Comparison of ENCODE assay signal across 8 mouse cellular contexts in the genomic region with DNA sequence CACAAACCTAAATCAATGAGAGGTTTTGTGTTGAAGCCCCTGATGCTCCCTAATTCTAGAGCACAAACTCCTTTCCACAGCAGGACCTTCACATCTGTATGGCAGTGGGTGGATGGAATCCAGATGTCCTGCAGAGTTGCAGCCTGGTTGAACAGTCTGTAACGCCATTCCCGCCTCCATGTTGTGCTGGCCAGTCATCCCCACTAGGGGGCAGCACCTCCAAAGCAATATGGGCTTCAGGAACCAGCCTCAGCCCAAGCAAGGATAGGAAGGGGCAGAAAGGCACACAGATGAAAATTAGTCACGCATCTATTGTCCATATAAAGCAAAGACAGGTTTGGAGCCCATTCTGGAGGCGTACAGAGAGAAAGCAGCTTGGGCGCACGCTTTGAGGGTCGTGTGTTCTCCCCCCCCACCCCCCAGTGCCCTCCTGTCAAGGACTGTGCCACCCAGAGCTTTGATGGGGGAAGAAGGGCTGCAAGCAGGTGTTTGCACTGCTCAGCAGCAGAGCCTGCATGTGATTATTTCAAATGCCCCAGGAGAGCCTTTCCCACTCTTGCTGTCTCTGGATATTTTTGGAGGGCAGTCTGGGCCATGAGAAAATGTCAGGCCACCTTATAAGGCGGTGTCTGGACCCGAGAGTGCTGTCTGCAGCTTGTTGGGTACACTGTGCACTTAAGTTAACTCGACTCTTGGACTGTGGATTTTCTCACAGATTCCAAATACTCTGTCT. TPM values are rescaled to one million over a fixed set of nuclear protein-coding genes. Genes with fewer than 3 reads are reported as not detected.
DNase-seq lines count a peak whose midpoint lies in the region; ATAC-seq and TF ChIP-seq lines count a peak whose summit lies in the region.

No protein-coding gene starts in this region.

- H3K36me3 ChIP-seq in heart, embryonic 14.5 days (ENCODE audit: control insufficient read depth, insufficient read depth, low read length), result peaks cover 7% of the 10 kb centered on the region; the same call in 1 of the 2 replicates
- no peaks in the 10 kb centered on the region; the same call in 1 of the 2 replicates for H3K36me3 ChIP-seq in liver, embryonic 14.5 days (replicated peaks; ENCODE audit: control insufficient read depth, insufficient read depth, low read depth)
- no peaks in the 10 kb centered on the region for H3K36me3 ChIP-seq in neural tube, embryonic 14.5 days (ENCODE audit: control insufficient read depth, insufficient read depth, low read length)

- no peaks in the 10 kb centered on the region for H3K27me3 ChIP-seq in heart, embryonic 14.5 days (ENCODE audit: control insufficient read depth, insufficient read depth, low read length)
- H3K27me3 ChIP-seq in liver, embryonic 14.5 days (ENCODE audit: control insufficient read depth, insufficient read depth, low read length), result no peaks in the 10 kb centered on the region
- no peaks in the 10 kb centered on the region for H3K27me3 ChIP-seq in neural tube, embryonic 14.5 days (ENCODE audit: control insufficient read depth, insufficient read depth, low read length)

- peak overlapping the region; percentile 79 to 84 for H3K27ac ChIP-seq in heart, embryonic 14.5 days (replicated peaks in 1 of 2; ENCODE audit: control insufficient read depth in 1 of 2, insufficient read depth in 1 of 2, low read depth in 2 of 2, low read length in 2 of 2)
- no peak overlapping the region for H3K27ac ChIP-seq in liver, embryonic 14.5 days
- no peak overlapping the region for H3K27ac ChIP-seq in neural tube, embryonic 14.5 days (ENCODE audit: low read depth, low read length)

- no peak for TF ChIP-seq EP300 in liver, embryonic 14.5 days (IDR thresholded peaks at IDR 0.05; ENCODE audit: low read depth)

- peak overlapping the region; percentile 64 for H3K9ac ChIP-seq in heart, embryonic 14.5 days (ENCODE audit: low read length)
- no peak overlapping the region for H3K9ac ChIP-seq in liver, embryonic 14.5 days (replicated peaks)
- 0 out of 2 replicates have a peak overlapping the region, but pooled peaks have one; percentile 35 for H3K9ac ChIP-seq in neural tube, embryonic 14.5 days (replicated peaks; ENCODE audit: low read depth, low read length)

- H3K9me3 ChIP-seq in heart, embryonic 14.5 days (ENCODE audit: control insufficient read depth, low read length), result no peaks in the 10 kb centered on the region
- H3K9me3 ChIP-seq in liver, embryonic 14.5 days (ENCODE audit: control insufficient read depth, low read length), result no peaks in the 10 kb centered on the region
- H3K9me3 ChIP-seq in neural tube, embryonic 14.5 days (ENCODE audit: control insufficient read depth, low read length), result no peaks in the 10 kb centered on the region

- TF ChIP-seq CTCF in brain, embryonic 14.5 days (IDR thresholded peaks at IDR 0.05; ENCODE audit: borderline replicate concordance, extremely low read depth, insufficient read depth, insufficient read length), result peak; percentile 98
- peak; percentile 98 for TF ChIP-seq CTCF in liver, embryonic 14.5 days (IDR thresholded peaks at IDR 0.05; ENCODE audit: low read depth)

- no peak for TF ChIP-seq POLR2A in brain, embryonic 14.5 days (IDR thresholded peaks at IDR 0.05; ENCODE audit: borderline replicate concordance, extremely low read depth, insufficient read depth, insufficient read length, poor library complexity, severe bottlenecking)

- WGBS in heart, embryonic 14.5 days, result 16% methylated on average over 10 of the region's 10 CpGs
- 33% methylated on average over 10 of the region's 10 CpGs for WGBS in liver, embryonic 14.5 days (ENCODE audit: insufficient replicate concordance)
- WGBS in neural tube, embryonic 14.5 days, result 24% methylated on average over 10 of the region's 10 CpGs

- H3K4me3 ChIP-seq in heart, embryonic 14.5 days (ENCODE audit: control insufficient read depth in 1 of 2, insufficient read depth in 1 of 2, low read depth in 1 of 2, low read length in 2 of 2), result no peak overlapping the region
- no peak overlapping the region for H3K4me3 ChIP-seq in liver, embryonic 14.5 days (ENCODE audit: insufficient read depth in 1 of 2, low read depth in 2 of 2, low read length in 2 of 2)
- H3K4me3 ChIP-seq in neural tube, embryonic 14.5 days (ENCODE audit: low read depth, low read length), result no peak overlapping the region

- peak; percentile 52 for ATAC-seq in heart, embryonic 14.5 days (ENCODE audit: insufficient number of reproducible peaks, insufficient read depth, low FRiP score, low read depth)
- no peak for ATAC-seq in liver, embryonic 14.5 days (ENCODE audit: insufficient read depth)
- peak; percentile 94 for ATAC-seq in neural tube, embryonic 14.5 days (ENCODE audit: low read depth)

- H3K4me1 ChIP-seq in heart, embryonic 14.5 days (ENCODE audit: control insufficient read depth in 2 of 2, insufficient read depth in 2 of 2, low read length in 2 of 2), result peaks cover 20 to 35% of the 10 kb centered on the region in 2 experiments
- no peaks in the 10 kb centered on the region for H3K4me1 ChIP-seq in liver, embryonic 14.5 days (replicated peaks; ENCODE audit: control insufficient read depth in 2 of 2, insufficient read depth in 2 of 2, low read length in 1 of 2)
- H3K4me1 ChIP-seq in neural tube, embryonic 14.5 days (ENCODE audit: control insufficient read depth, insufficient read depth, low read length), result peaks cover 5% of the 10 kb centered on the region

- peak; percentile 39 for DNase-seq in CD4-positive helper T cell, adult 2 months (ENCODE audit: low read depth, low spot score)
- peak; percentile 89 for DNase-seq in brain, embryonic 14.5 days (ENCODE audit: low read depth)
- peak; percentile 63 for DNase-seq in fibroblast of lung, adult 2 months (ENCODE audit: low read depth)
- peak; percentile 87 for DNase-seq in kidney, postnatal 14 days
- DNase-seq in liver, embryonic 14.5 days (ENCODE audit: low read depth in 3 of 3, low spot score in 3 of 3), result peak; percentile 22 to 30 (median 22)
- peak; percentile 95 for DNase-seq in testis, postnatal 10 days (ENCODE audit: low spot score)

- peak overlapping the region; percentile 41 for H3K4me2 ChIP-seq in heart, embryonic 14.5 days (ENCODE audit: low read length)
- H3K4me2 ChIP-seq in liver, embryonic 14.5 days (ENCODE audit: low read depth), result no peak overlapping the region
- peak overlapping the region; percentile 34; the same call in 1 of the 2 replicates for H3K4me2 ChIP-seq in neural tube, embryonic 14.5 days (ENCODE audit: low read depth, low read length)

RNA-seq across cellular contexts. Expression of gene Adcy5, which starts 44.1 kb away (rescaled TPM):
- 25.5 and 36.2 TPM in 2 replicates for polyA plus RNA-seq in brain, embryonic 14.5 days (2012; rRNA removed)
- polyA plus RNA-seq in heart, embryonic 14.5 days (2014; fragmentation: Nextera tagmentation; extraction: Ambion mirVana), result 11.4 and 12.2 TPM in 2 replicates
- 0.32 and 0.49 TPM in 2 replicates for polyA plus RNA-seq in liver, embryonic 14.5 days (2012; rRNA removed)
- polyA plus RNA-seq in liver, embryonic 14.5 days (2014; fragmentation: Nextera tagmentation; extraction: Ambion mirVana), result 0.10 and 0.11 TPM in 2 replicates
- 8.3 and 8.8 TPM in 2 replicates for polyA plus RNA-seq in neural tube, embryonic 14.5 days (2014; fragmentation: Nextera tagmentation; extraction: Ambion mirVana)

Comparison
In these comparisons a context has a peak if more than half of its experiments do, and no peak if none do; other contexts are left out.
1. DNase-seq: peak in every context shown above with its lines; median percentile 95 in testis, postnatal 10 days; 89 in brain, embryonic 14.5 days; 87 in kidney, postnatal 14 days; 63 in fibroblast of lung, adult 2 months; 39 in CD4-positive helper T cell, adult 2 months; 22 in liver, embryonic 14.5 days.
2. H3K27ac ChIP-seq: peak in heart, embryonic 14.5 days (2 of 2); none in liver, embryonic 14.5 days (single experiment) and neural tube, embryonic 14.5 days (single experiment).